ENCODE assay signal across 25 mouse cellular contexts in the genomic region with DNA sequence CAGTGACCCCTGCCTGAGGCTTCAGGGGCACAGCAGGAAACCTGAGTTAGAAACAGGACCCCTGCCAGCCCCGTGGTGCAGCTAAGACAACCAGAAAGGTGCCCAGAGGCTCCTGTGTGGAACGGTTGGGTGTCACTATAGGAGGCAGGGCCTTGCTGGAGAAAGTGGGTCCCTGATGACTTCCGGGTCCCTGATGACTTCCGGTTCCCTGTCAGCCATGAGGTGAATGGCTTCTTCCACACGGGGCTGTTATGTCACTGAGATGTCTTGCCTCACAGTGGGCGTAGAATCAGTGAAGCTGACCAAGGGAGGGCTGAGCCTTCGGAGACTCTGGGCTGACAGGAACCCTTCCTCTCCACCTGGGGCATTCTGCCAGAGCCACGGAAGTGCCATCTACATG. TPM values are rescaled to one million over a fixed set of nuclear protein-coding genes. Genes with fewer than 3 reads are reported as not detected.
A peak's percentile ranks its signal among the peaks of the same experiment; 100 is the strongest.
DNase-seq lines count a peak whose midpoint lies in the region; ATAC-seq and TF ChIP-seq lines count a peak whose summit lies in the region.
"Had no signal": no experiment of that assay in that cellular context is flagged by ENCODE, and none has a peak within 500 bp of the region (broad histone marks: within the 10 kb centered on the region; RNA-seq: fewer than 3 reads in every experiment).

No protein-coding gene starts in this region.

- DNase-seq in heart, embryonic 10.5 days (ENCODE audit: low spot score): no peak
- DNase-seq in heart, adult 8-10 months (ENCODE audit: low spot score): no peak
- peak; percentile 55 for DNase-seq in ZHBTc4 (ENCODE audit: low read depth, low spot score)
- no peak for DNase-seq in lung, postnatal 10 days
- no peak for DNase-seq in spleen, adult 18-20 months
- DNase-seq in midbrain, embryonic 11.5 days (ENCODE audit: low spot score, missing footprints): no peak
- DNase-seq: adrenal gland, adult 2 months; adrenal gland, postnatal 10 days; adrenal gland, postnatal 25 days; cerebellum, adult 11 months; cerebellum, adult 18-20 months; cerebellum, adult 8-10 months; cerebellum, adult 9-11 months; cerebellum, postnatal 14 days; cerebellum, postnatal 36 days; embryo, embryonic 11 days had no signal

- H3K4me2 ChIP-seq in midbrain, embryonic 11.5 days: no peak overlapping the region
- H3K4me2 ChIP-seq: embryonic facial prominence, embryonic 12.5 days; embryonic facial prominence, embryonic 15.5 days; forebrain, embryonic 12.5 days had no signal

- peaks cover 6% of the 10 kb centered on the region for H3K27me3 ChIP-seq in heart, embryonic 10.5 days (ENCODE audit: insufficient read depth, poor library complexity, severe bottlenecking)
- H3K27me3 ChIP-seq in ES-Bruce4 (ENCODE audit: control insufficient read depth, insufficient read depth, low read length, poor library complexity, severe bottlenecking): no peaks in the 10 kb centered on the region
- H3K27me3 ChIP-seq in midbrain, embryonic 11.5 days (ENCODE audit: control insufficient read depth, insufficient read depth, low read length): no peaks in the 10 kb centered on the region; the same call in 1 of the 2 replicates
- H3K27me3 ChIP-seq: embryonic facial prominence, embryonic 12.5 days; embryonic facial prominence, embryonic 15.5 days; forebrain, embryonic 12.5 days had no signal

- ATAC-seq in midbrain, embryonic 11.5 days (ENCODE audit: low FRiP score): no peak
- ATAC-seq: forebrain, embryonic 14.5 days; forebrain, embryonic 16.5 days had no signal

- peaks cover 42% of the 10 kb centered on the region for H3K36me3 ChIP-seq in heart, embryonic 10.5 days
- H3K36me3 ChIP-seq in ES-Bruce4 (ENCODE audit: control insufficient read depth, insufficient read depth, low read length, poor library complexity, severe bottlenecking): no peaks in the 10 kb centered on the region
- peaks cover 4% of the 10 kb centered on the region; the same call in 1 of the 2 replicates for H3K36me3 ChIP-seq in midbrain, embryonic 11.5 days (ENCODE audit: control insufficient read depth, insufficient read depth, low read length)

- no peak for TF ChIP-seq EP300 in ES-Bruce4 (IDR thresholded peaks at IDR 0.05; ENCODE audit: insufficient read depth, low read depth, low read length)

- no peak overlapping the region for H3K4me3 ChIP-seq in heart, embryonic 10.5 days
- no peak overlapping the region for H3K4me3 ChIP-seq in ES-Bruce4 (ENCODE audit: low read depth, low read length)
- no peak overlapping the region for H3K4me3 ChIP-seq in midbrain, embryonic 11.5 days (ENCODE audit: low read depth, low read length)
- H3K4me3 ChIP-seq: embryonic facial prominence, embryonic 12.5 days; embryonic facial prominence, embryonic 15.5 days; erythroblast, embryonic 14.5 days; forebrain, embryonic 10.5 days; forebrain, embryonic 12.5 days had no signal

- 79% methylated on average over 8 of the region's 8 CpGs for WGBS in heart, embryonic 10.5 days
- WGBS in midbrain, embryonic 11.5 days: 85% methylated on average over 8 of the region's 8 CpGs

- peak overlapping the region; percentile 32 for H3K9ac ChIP-seq in ES-Bruce4 (ENCODE audit: low read depth, poor library complexity, severe bottlenecking)
- H3K9ac ChIP-seq in midbrain, embryonic 11.5 days (ENCODE audit: low read length): no peak overlapping the region
- H3K9ac ChIP-seq: embryonic facial prominence, embryonic 12.5 days; embryonic facial prominence, embryonic 15.5 days; forebrain, embryonic 12.5 days had no signal

- peaks cover 8% of the 10 kb centered on the region for H3K4me1 ChIP-seq in heart, embryonic 10.5 days
- H3K4me1 ChIP-seq in ES-Bruce4 (ENCODE audit: control insufficient read depth, insufficient read depth, low read length): peaks cover 8% of the 10 kb centered on the region
- 0 out of 2 replicates have a peak, but pooled peaks cover under 1% of the 10 kb centered on the region for H3K4me1 ChIP-seq in midbrain, embryonic 11.5 days (ENCODE audit: control insufficient read depth, insufficient read depth, low read length)
- H3K4me1 ChIP-seq: embryonic facial prominence, embryonic 12.5 days had no signal

- TF ChIP-seq CTCF in ES-Bruce4 (IDR thresholded peaks at IDR 0.05; ENCODE audit: low read depth, low read length): no peak

- H3K27ac ChIP-seq in heart, embryonic 10.5 days: 0 out of 2 replicates have a peak overlapping the region, but pooled peaks have one; percentile 45
- H3K27ac ChIP-seq in ES-Bruce4 (ENCODE audit: insufficient read depth, low read length): peak overlapping the region; percentile 28; the same call in 1 of the 2 replicates
- H3K27ac ChIP-seq in midbrain, embryonic 11.5 days (ENCODE audit: low read depth, low read length): no peak overlapping the region
- H3K27ac ChIP-seq: embryonic facial prominence, embryonic 12.5 days; embryonic facial prominence, embryonic 15.5 days; forebrain, embryonic 10.5 days; forebrain, embryonic 12.5 days had no signal

- no peaks in the 10 kb centered on the region for H3K9me3 ChIP-seq in heart, embryonic 10.5 days
- no peaks in the 10 kb centered on the region for H3K9me3 ChIP-seq in ES-Bruce4 (replicated peaks; ENCODE audit: control insufficient read depth, insufficient read depth, low read length, poor library complexity, severe bottlenecking)
- no peaks in the 10 kb centered on the region for H3K9me3 ChIP-seq in midbrain, embryonic 11.5 days (ENCODE audit: control insufficient read depth, low read length)
- H3K9me3 ChIP-seq: embryonic facial prominence, embryonic 12.5 days; embryonic facial prominence, embryonic 15.5 days; forebrain, embryonic 10.5 days; forebrain, embryonic 12.5 days had no signal

- TF ChIP-seq POLR2A in ES-Bruce4 (IDR thresholded peaks at IDR 0.05; ENCODE audit: insufficient read depth, low read length): no peak

RNA-seq across cellular contexts. Expression of gene Gltp, which starts 16.2 kb away (rescaled TPM):
- polyA plus RNA-seq in heart, embryonic 10.5 days (2016; fragmentation: Nextera tagmentation; extraction: Ambion mirVana): 65.8 and 71.8 TPM in 2 replicates
- total RNA-seq in heart, adult 8-10 months (2022): 10 to 100 TPM; 18.4 to 19.2 (median 18.5) TPM
- 60.0 and 61.9 TPM in 2 replicates for polyA plus RNA-seq in ES-Bruce4 (2011; ENCODE audit: insufficient read depth, insufficient read length, low read depth, missing spikeins)
- polyA plus RNA-seq in midbrain, embryonic 11.5 days (2014; fragmentation: Nextera tagmentation; extraction: Ambion mirVana): 63.8 and 67.1 TPM in 2 replicates

RNA-seq across cellular contexts. Expression of gene Trpv4, which starts 16.4 kb away (rescaled TPM):
- polyA plus RNA-seq in heart, embryonic 10.5 days (2016; fragmentation: Nextera tagmentation; extraction: Ambion mirVana): 1.1 TPM in 2 replicates
- 1 to 10 TPM; 3.2 to 6.5 (median 4.9) TPM for total RNA-seq in heart, adult 8-10 months (2022)
- polyA plus RNA-seq in ES-Bruce4 (2011; ENCODE audit: insufficient read depth, insufficient read length, low read depth, missing spikeins): 3.9 and 4.2 TPM in 2 replicates
- polyA plus RNA-seq in midbrain, embryonic 11.5 days (2014; fragmentation: Nextera tagmentation; extraction: Ambion mirVana): 0.26 TPM in 1 of 2 replicates, not detected in the other
- total RNA-seq: MEL had no signal

RNA-seq across cellular contexts. Expression of gene Tchp, which starts 33.0 kb away (rescaled TPM):
- polyA plus RNA-seq in heart, embryonic 10.5 days (2016; fragmentation: Nextera tagmentation; extraction: Ambion mirVana): 8.8 and 11.4 TPM in 2 replicates
- 1 to 10 TPM; 4.2 to 5.0 (median 4.9) TPM for total RNA-seq in heart, adult 8-10 months (2022)
- polyA plus RNA-seq in ES-Bruce4 (2011; ENCODE audit: insufficient read depth, insufficient read length, low read depth, missing spikeins): 11.2 and 11.5 TPM in 2 replicates
- polyA plus RNA-seq in midbrain, embryonic 11.5 days (2014; fragmentation: Nextera tagmentation; extraction: Ambion mirVana): 13.7 and 17.4 TPM in 2 replicates
